Mouse (Mus musculus) skeletal muscle tissue, adult 2 months (tissue): ENCODE data around the gene Gcc1.
A peak's percentile ranks its signal among the peaks of the same experiment; 100 is the strongest.

Experiments used
- DNase-seq: peaks from one replicate; pipeline ENCODE4 v3.0.0-alpha.2; 2012; ENCODE audit warnings: low read depth, low spot score

The Gcc1 gene

GRCm38 (mm10) chr6:28428290-28428689 is at the start of gene Gcc1:
Gene Gcc1, minus strand, starts transcription at chr6:28428390.
- DNase-seq: no peak

- no peak for DNase-seq
These were observed 46.6 kb upstream of the Gcc1 start, which contains the start of gene Snd1 for GRCm38 (mm10) chr6:28474839-28475238. Gene Snd1, plus strand, starts transcription at chr6:28475139.

GRCm38 (mm10) chr6:28474211-28474610 is 46.0 kb upstream of the Gcc1 start:
- DNase-seq: no peak

- DNase-seq: no peak
These were observed 43.3 kb upstream of the Gcc1 start for GRCm38 (mm10) chr6:28471284-28472035.

GRCm38 (mm10) chr6:28470621-28471020 is 42.4 kb upstream of the Gcc1 start:
- no peak for DNase-seq

GRCm38 (mm10) chr6:28470017-28470602 is 41.9 kb upstream of the Gcc1 start:
- no peak for DNase-seq

- no peak for DNase-seq
These were observed 36.4 kb upstream of the Gcc1 start for GRCm38 (mm10) chr6:28464630-28465029.

GRCm38 (mm10) chr6:28460534-28460933 is 32.3 kb upstream of the Gcc1 start:
- no peak for DNase-seq

GRCm38 (mm10) chr6:28459221-28459668 is 31.1 kb upstream of the Gcc1 start:
- DNase-seq: no peak

- DNase-seq: no peak
These were observed 22.8 kb upstream of the Gcc1 start for GRCm38 (mm10) chr6:28450977-28451376.

- DNase-seq: no peak
These were observed 22.3 kb upstream of the Gcc1 start for GRCm38 (mm10) chr6:28450481-28450880.

GRCm38 (mm10) chr6:28449253-28449652 is 21.1 kb upstream of the Gcc1 start, which contains the start of gene Pax4:
Gene Pax4, minus strand, starts transcription at chr6:28449353.
- DNase-seq: no peak

GRCm38 (mm10) chr6:28447937-28448336 is 19.7 kb upstream of the Gcc1 start:
- no peak for DNase-seq

GRCm38 (mm10) chr6:28431538-28431855 is 3.3 kb upstream of the Gcc1 start:
- DNase-seq: no peak

GRCm38 (mm10) chr6:28430795-28431537 is 2.8 kb upstream of the Gcc1 start:
- no peak for DNase-seq

- no peak for DNase-seq
These were observed 1.7 kb upstream of the Gcc1 start for GRCm38 (mm10) chr6:28429870-28430269.

- DNase-seq: no peak
These were observed 922 bp downstream of the Gcc1 start, which contains the start of gene Fscn3 for GRCm38 (mm10) chr6:28427096-28427839. Gene Fscn3, plus strand, starts transcription at chr6:28427789.

GRCm38 (mm10) chr6:28425019-28425418 is 3.2 kb downstream of the Gcc1 start:
- no peak for DNase-seq

GRCm38 (mm10) chr6:28423767-28424695 is 4.2 kb downstream of the Gcc1 start:
- peak; percentile 17 for DNase-seq

- DNase-seq: peak; percentile 77
These were observed 4.9 kb downstream of the Gcc1 start, which contains the start of gene Arf5 for GRCm38 (mm10) chr6:28423313-28423712. Gene Arf5, plus strand, starts transcription at chr6:28423560.
